Mouse (Mus musculus) liver, adult (tissue): Measurements from ENCODE around the gene Ugt2a1.
"Not testable (repeated sequence)": the region's sequence is repeated elsewhere in the genome, so short reads cannot be mapped to it uniquely, and the experiment has no call there.

Experiments used
- GATA4 ChIP-seq: IDR thresholded peaks from 2 replicates; pipeline ENCODE4 v1.6.1; 2014; ENCODE audit warnings: mild to moderate bottlenecking, low read length; ENCODE audit not compliant: insufficient replicate concordance

The Ugt2a1 gene

DNA sequence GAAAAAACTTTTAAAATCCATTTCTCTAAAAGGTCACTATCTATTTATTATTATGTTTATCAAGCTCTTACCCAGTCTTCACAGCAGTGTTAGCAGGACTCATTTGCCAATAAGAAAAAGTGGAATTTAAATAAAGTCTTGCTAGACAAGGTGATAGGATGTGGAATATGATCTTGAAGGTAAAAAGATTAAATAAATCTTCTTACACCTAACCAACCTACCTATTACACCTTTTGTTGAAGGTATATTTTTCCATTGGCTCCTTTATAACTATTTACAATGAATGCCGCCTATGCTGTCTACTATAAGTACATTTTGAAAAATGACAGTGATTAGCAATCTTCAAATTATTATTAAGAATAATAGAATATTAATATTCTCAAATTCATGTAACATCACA lies at the start of gene Ugt2a1:
Ugt2a1 (minus strand) TSS at position 101 of the 400 bp plus-strand sequence.
- no peak for TF ChIP-seq GATA4

DNA sequence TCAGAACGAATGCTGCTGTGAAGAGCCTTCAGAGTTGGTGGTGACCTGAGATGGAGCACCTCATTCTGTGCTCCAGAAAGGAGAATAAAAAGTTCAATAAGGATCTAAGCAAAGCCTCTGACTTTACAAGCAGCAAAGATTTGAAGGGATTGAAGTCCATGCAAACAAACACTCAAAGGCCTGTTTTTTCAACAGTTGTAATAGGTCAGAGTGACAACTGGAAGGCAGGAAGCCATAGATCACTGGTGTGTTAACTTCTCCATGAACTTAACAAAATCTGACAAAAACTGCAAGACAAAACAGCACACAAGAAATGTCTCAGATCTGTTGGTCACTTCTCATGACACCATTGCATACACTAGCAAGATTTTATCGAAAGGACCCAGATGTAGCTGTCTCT lies 47.4 kb upstream of the Ugt2a1 start, which contains the start of gene Sult1b1:
Sult1b1 (minus strand) TSS at position 85 of the 400 bp plus-strand sequence.
- no peak for TF ChIP-seq GATA4

DNA sequence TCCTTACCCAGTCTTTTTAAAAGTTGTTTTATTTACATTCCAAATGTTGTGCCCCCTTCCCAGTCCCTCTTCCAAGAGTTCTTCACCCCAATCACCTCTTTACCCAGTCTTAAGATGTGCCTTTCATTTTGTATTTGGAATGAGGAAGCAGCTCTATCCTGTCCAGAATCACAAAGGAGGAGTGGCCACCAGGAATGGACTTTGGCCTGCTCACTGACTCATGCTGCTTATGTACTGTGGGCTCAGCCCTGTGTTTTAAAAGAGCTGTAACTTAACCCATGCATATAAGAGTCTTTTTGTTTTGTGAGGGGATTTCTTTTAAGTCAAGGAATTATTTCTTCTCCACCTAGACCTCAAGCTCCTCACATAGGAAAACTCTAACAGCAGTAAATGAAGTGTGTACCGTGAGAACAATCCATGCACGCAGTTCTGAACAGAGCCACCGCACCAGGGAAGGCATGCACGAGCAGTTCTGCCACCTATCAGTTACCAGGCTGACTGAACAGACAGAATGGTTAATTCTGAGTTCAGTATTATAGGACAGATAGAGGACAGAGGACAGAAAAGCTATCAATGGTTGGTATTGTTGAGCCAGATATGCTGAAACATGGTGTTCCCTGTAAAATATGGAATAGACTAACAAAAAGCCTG lies 45.4 kb upstream of the Ugt2a1 start:
- no peak for TF ChIP-seq GATA4

DNA sequence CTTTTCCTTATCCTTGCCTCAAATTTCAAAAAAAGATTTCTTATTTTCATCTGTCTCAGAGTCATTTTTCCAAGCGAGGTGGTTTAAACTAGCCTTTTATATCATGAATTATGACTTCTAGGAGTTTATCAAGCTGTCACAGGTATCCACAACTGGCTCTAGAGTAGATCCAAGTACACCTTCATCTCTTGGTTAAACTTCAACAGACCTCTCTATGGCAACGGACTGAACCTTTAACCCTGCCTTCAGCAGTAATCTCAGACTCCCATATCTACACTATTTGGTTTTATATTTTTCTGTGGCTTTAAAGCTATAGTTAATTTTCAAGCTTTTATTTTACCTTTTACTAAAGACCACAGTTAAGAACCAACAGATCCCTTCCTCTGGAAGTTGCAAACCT lies 41.6 kb upstream of the Ugt2a1 start:
- TF ChIP-seq GATA4 = no peak

DNA sequence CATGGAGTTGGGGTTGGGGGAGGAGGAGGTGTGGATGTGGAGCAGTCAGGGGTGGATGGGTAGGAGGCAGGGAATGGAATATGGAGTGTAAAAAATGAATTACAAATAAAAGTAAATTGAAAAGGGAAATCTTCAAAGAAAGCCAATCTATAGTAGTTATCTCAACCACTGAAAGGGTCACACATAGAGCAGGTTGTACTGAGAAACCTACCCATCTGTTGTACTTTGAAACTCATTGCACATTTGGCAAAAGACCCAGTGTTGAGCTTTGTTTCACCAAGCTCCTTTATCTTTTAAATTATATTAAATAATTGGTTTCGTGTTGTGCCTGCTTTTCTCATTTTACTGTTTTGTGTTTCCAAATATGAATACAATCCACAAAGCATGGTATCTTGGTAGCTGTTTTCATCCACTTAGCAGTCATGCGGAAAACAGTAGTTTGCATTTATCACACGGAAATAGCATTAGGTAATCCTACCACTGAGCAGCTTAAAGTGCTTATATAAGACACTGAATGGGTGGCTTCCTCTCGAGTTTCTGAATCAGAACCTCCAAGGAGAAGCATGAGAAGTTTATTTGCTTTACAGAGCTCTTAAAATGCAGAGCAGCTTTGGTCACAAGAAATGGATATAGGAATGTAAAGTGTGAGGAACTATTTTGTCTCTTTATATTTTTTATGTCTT lies 15.2 kb upstream of the Ugt2a1 start:
- no peak for TF ChIP-seq GATA4

DNA sequence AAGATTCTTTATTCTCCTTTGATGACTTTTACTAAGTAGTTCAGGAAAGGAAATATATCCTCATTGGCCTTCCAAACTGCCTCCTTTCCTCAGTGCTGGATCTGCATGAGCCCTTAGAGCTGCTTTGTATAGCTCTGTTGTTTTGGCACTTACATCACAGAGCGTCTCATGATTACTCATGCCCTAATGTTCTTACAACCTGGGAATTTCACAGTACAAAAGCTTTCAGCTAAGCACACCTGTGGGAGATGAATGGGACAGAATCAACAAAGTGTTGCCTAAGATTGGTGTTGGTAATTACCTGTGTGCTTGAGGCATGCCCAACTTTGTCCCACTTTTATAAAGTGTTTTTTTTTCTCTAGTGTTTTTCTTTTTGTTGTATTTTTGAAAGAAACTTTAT lies 12.0 kb upstream of the Ugt2a1 start:
- no peak for TF ChIP-seq GATA4

DNA sequence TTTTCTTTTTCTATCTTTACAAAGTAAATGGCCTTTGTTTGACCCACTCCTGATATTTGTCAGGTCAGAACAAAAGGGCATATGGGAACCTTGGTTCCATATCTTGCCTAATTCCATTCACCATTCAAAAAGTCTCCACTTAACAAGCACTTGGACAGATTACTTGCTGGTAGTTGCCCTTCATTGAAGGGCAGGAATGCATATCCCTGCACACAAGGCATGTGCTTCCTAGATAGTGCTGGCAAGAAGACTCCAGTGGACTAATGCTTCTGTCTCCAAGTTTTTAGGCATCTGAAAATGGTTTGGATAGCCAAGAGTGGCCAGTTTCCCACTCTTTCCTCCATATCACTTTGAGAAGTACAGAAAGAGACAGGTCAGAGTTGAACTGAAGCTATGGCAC lies 8.7 kb upstream of the Ugt2a1 start:
- TF ChIP-seq GATA4 = no peak

DNA sequence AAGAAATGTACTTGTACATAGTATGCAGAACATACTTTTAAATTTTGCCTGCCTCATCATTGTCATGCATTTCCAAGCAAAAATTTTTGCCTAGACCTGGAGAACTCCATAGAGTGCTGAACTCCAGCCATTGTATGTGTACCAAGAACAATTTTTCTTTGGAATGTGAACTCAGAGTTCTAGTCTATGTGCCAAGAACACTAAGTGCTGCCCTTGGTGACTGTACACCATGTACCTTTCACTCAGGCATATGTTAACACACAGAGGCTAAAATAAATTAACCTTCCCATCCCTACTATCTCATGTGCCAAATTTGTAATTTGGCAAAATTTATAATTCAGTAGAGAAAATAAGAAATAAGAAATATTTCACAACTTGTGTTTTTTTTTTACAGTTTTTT lies 8.3 kb upstream of the Ugt2a1 start:
- TF ChIP-seq GATA4 = no peak

DNA sequence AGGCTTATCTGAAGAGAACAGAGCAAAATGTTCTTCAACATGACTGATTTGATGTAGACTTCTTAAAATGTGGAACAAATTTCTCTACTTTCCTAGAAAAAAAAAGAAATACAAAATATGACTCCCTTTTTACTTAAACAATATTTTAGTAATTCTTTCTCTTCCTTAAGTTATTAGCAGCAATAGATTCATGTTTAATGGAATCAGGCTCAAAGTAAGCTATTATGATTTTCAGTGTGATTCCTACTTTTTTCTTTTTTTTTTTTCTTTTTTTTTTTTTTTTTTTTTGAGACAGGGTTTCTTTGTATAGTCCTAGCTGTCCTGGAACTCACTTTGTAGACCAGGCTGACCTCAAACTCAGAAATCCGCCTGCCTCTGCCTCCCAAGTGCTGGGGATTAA lies 4.0 kb downstream of the Ugt2a1 start, which contains the start of gene Gm43638:
Gm43638 (minus strand) TSS at position 101 of the 400 bp plus-strand sequence.
- not testable (repeated sequence) for TF ChIP-seq GATA4

DNA sequence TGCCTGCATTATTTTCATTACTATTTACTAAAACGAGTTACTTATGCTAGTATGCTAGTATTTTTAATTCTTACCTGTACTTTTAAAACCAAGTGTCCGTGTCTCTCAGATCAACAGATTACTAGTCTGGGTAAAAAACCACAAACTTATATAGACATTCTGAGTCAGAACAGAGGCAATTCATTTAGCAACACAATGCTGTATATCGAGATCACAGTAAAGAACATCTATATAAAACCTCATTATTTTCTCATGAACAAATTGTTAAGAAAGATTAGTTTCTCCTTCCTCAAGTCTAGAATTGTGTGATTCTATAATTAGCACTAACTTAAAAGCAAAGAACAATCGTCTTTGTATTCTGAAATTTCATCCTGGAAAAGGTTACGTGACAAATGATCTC lies 8.5 kb downstream of the Ugt2a1 start, which contains the start of gene Ugt2a2:
Ugt2a2 (minus strand) TSS at position 101 of the 400 bp plus-strand sequence.
- TF ChIP-seq GATA4 = no peak

DNA sequence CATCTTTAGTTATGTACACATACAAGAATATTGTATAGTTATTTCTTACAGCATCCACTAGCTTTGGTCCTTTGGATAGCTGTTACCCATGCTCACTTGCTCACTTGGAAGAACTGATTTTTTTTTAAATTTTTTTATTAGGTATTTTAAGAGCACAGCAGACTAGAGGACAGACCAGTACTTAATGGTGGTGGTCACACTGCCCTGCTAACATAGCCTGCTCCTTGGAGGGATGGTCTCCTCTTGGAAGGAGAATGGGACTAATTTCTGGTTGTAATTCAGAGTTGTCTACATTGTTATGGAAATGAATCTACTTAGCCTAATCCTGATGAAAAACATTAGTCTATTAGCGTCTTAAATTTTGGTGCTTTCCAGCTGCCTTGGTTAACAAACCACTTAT lies 31.9 kb downstream of the Ugt2a1 start:
- TF ChIP-seq GATA4 = no peak

DNA sequence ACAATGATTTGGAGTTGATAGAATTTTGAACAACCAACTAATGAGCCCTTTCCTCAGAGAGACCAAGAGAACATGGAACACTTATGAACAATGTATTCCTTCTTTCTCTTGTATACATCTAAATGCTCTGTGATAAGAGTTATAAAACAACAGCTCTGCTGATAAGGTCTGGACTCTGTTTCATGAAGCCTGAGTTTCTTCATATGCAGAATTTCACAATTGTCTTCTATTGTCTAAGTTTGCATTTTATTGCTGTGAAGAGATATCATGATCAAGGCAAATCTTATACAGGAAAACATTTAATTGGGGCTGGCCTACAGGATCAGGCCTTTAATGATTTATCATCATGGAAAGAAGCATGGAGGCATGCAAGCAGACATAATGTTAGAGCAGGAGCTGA lies 33.0 kb downstream of the Ugt2a1 start:
- TF ChIP-seq GATA4 = no peak

DNA sequence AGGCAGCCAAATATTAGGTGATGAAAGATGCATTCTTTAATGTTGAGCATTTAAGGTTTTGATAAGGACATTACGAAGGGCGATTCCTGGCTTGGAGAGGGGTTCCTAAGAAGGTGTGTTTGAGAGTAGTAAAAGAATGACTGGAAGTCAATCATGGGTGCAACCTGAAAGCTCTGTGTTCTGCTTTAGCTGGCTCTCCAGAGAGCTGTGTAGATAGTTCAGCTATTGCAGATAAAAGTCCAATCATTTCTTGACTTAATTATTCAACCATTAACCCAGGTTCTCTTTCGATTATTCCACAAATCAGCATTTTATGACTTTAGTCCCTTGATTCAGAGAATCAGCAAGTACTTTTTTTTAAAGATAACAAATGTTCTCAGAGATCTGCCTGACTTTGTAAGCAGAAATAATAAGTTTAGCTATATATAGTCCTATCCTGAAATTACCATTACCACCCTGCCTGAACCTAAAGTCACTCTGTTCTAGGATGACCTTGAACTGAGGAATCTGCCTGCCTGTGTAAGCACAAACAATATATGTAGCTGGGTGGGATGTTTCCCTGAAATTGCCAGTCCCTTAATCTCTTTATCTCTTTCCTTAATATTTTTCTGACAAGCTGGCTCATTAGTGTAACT lies 34.3 kb downstream of the Ugt2a1 start:
- TF ChIP-seq GATA4 = peak; percentile 21; the same call in 1 of the 2 replicates

DNA sequence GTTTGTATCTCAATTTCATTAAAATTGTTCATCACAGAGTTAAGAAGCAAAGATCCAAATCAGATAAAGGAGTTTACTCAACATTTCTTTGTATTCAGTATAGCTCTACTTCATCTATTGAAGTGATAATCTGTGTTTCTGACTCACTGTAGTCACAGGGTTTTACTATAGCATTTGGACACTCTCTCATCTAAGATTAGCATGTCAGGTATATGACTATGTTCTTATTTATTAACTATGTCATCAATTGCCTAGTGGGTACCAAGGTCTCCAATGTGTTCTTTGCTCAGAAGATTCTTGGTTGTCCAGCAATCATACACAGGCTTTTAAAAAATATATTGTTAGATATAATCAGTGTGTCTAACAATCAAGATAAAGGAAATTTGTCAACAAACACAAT lies 35.2 kb downstream of the Ugt2a1 start:
- no peak for TF ChIP-seq GATA4

DNA sequence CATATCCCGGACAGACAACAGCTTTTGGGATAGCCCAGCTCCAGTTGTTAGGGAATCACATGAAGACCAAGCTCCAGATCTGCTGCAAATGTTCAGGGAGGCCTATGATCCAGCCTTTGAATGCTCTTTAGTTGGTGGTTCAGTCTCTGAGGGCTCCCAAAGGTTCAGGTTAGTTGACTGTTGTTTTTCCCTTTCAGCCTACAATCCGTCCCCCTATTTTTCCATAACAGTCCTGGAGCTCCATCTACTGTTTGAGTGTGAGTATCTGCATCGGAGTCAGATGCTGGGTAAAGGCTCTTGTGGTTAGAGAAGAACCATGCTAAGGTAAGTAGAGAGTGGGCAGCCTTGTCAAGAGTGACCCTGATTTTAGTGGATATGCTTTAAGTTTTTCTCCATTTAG lies 54.4 kb downstream of the Ugt2a1 start:
- no peak for TF ChIP-seq GATA4

DNA sequence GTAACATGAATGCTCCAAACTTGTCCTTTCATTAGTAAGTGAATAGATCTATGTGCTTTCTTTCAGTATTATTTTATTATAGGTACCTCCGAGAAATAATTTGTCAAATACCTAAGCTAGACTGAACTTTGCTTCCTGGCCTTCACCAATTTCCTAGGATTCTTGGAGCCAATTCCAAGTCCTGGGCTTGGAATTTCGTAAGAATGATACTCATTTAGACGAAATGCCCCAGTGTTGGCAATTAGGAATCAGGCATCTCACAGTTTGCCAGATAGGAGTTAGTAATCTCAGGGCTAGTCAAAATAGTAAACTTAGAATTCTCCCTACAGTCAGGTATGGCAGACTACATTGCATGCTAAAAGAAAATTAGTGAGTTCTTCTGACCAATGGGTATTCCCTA lies 65.0 kb downstream of the Ugt2a1 start:
- no peak for TF ChIP-seq GATA4
